Mouse (Mus musculus) lung, adult 2 months (tissue): ENCODE data around the gene Smc6.

ENCODE experiments used
- CTCF ChIP-seq: fragments of 200-500 bp; IDR thresholded peaks from 2 replicates; pipeline ENCODE4 v1.5.1; 2011; ENCODE audit warnings: mild to moderate bottlenecking, low read length, control low read depth; ENCODE audit not compliant: insufficient read depth
- POLR2A ChIP-seq: fragments of 200-500 bp; IDR thresholded peaks from 2 replicates; pipeline ENCODE4 v1.6.1; 2011; ENCODE audit warnings: low read depth, mild to moderate bottlenecking, control low read depth, low read length, borderline replicate concordance; ENCODE audit errors: extremely low read depth

- TF ChIP-seq POLR2A (no peak), CTCF (no peak)
These were observed 35.4 kb upstream of the Smc6 start for GRCm38 (mm10) chr12:11230267-11230666.
